Mouse (Mus musculus): ENCODE results near the gene Exosc2. TPM values are rescaled to one million over a fixed set of nuclear protein-coding genes. Genes with fewer than 3 reads are reported as not detected.
"Not testable (repeated sequence)": the region's sequence is repeated elsewhere in the genome, so short reads cannot be mapped to it uniquely, and the experiment has no call there.

Exosc2 gene
- polyA plus RNA-seq, 1 experiment from 2014 or later, result 73.7 TPM

DNA sequence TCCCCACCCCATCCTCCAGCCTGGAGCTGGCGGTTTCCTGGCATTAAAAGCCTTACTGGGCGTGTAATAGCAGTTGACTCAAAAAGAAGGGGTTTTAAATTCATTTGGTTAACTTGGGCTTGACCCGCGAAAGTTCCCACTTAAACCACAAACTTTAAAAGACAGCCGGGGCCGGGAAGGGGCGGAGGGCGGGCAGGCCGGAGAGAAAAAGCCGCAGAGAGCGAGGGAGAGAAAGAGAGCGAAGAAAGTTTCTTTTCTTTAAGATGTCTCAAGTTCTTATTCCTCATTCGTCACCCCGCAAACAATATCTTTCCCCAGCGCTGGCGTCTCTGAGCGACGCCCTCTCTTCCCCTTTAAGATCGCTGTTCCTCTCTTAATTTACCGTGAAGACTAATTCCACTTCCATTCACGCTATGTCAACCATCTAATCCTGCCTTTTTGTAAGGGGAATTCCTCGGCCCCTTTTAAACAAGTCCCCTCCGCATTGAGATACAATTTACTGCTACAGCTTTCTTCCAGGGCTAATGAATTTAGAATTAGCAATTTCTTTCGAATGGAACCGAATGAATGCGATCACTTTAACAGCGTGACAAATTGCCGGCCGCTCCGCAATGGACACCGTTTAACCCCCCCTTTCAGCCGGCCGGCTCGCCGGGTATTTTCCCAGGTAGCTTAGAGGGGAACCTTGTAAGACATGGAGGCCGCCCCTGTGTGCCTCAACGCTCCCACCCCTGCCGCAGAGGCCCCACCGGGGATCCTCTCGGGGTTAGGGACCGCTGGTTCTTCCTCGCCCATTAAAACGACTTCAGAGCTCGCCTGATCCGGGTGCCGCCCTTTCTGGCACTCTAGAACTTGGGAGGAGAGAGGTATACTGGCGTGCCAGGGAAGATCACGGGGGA is 29.7 kb upstream of the Exosc2 start:
- Histone ChIP-seq H3K4me1 (peaks cover 44% of the 10 kb centered on the region), H3K27me3 (peaks cover 100% of the 10 kb centered on the region), H3K9me3 (no peaks in the 10 kb centered on the region), H3K9ac (no peak overlapping the region), H3K4me2 (replicated peaks) (peak overlapping the region; percentile 7; the same call in 1 of the 2 replicates), H3K4me3 (no peak overlapping the region; the same call in 1 of the 2 replicates), H3K36me3 (no peaks in the 10 kb centered on the region), H3K27ac (no peak overlapping the region)
- ATAC-seq (ENCODE audit: low FRiP score, low read depth), result no peak
- WGBS, result 1% methylated on average over 48 of the region's 48 CpGs

DNA sequence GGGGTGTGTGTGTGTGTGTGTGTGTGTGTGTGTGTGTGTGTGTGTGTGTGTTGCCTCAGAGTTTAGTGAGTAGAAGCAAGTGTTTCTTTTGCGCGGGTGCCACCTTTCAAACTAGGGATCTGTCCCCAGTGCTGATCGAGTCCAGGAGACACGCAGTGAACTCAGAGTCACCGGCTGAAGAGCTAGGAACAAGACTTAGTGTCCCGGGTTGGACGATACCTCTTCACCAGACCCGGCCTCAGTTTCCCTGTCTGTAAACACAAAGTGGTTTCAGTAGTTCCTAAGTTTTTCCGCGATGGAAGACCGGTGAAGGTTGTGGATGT is 29.0 kb upstream of the Exosc2 start:
- no peaks in the 10 kb centered on the region for H3K36me3 ChIP-seq
- peaks cover 100% of the 10 kb centered on the region for H3K27me3 ChIP-seq
- no peak overlapping the region for H3K4me2 ChIP-seq (replicated peaks)
- no peak overlapping the region for H3K9ac ChIP-seq
- H3K9me3 ChIP-seq, result no peaks in the 10 kb centered on the region
- H3K4me3 ChIP-seq, result no peak overlapping the region
- peaks cover 38% of the 10 kb centered on the region for H3K4me1 ChIP-seq
- WGBS, result under 1% methylated on average over 11 of the region's 11 CpGs
- no peak overlapping the region for H3K27ac ChIP-seq
- ATAC-seq (ENCODE audit: low FRiP score, low read depth), result no peak

DNA sequence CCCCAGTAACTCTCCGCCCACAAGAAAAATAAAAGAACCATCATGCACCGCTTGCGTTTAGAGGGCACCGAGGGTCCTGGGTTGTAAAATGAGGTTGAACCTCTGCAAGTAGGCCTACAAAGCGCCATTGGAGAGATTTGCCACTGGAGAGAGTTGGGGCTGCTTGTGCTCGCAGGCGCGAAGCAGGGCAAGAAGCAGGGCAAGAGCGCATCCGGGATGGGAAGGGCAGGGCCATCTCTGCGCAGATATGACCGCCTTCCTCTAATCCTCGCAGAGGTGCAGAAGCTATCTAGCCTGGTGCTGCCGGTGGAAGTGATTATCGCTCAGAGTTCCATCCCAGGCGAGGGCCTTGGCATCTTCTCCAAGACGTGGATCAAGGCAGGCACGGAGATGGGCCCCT is 28.6 kb upstream of the Exosc2 start:
- Histone ChIP-seq H3K4me3 (no peak overlapping the region), H3K9ac (no peak overlapping the region), H3K4me1 (peaks cover 33% of the 10 kb centered on the region), H3K27ac (no peak overlapping the region), H3K36me3 (no peaks in the 10 kb centered on the region), H3K27me3 (peaks cover 100% of the 10 kb centered on the region), H3K9me3 (no peaks in the 10 kb centered on the region), H3K4me2 (replicated peaks) (no peak overlapping the region)
- no peak for ATAC-seq (ENCODE audit: low FRiP score, low read depth)
- 5% methylated on average over 18 of the region's 18 CpGs for WGBS

DNA sequence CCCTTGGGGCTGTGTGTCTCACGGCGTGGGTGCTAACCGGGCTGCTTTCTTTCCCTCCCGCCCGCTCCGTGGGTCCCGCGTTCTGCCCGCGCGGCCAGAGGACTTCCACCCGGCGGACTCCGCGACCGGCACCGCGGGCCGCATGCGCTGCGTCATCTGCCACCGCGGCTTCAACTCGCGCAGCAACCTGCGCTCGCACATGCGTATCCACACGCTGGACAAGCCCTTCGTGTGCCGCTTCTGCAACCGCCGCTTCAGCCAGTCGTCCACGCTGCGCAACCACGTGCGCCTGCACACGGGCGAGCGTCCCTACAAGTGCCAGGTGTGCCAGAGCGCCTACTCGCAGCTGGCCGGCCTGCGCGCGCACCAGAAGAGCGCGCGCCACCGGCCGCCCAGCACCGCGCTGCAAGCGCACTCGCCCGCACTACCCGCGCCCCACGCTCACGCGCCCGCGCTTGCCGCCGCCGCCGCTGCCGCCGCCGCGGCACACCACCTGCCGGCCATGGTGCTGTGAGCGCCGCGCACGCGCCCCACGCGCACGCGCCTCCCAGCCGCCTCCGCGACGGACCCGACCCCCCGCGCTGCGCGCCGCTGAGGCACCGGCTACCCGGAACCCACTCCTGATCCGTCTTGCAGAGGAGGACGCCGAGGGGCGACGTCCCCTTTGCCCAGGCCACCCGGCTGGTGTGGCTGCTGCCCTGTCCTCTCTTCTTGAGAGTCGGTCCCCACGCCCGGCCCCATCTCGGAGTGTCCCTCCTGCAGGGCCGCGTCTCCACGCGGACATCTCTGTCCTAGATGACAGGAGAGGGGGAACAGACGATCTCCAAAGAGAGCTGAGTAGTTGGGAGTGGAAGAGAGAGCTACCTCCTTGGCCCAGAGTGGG is 16.3 kb upstream of the Exosc2 start:
- WGBS, result under 1% methylated on average over 89 of the region's 109 CpGs
- H3K4me2 ChIP-seq (replicated peaks), result peak overlapping the region; percentile 99
- no peak overlapping the region for H3K27ac ChIP-seq
- H3K4me3 ChIP-seq, result peak overlapping the region; percentile 60
- peaks cover 5% of the 10 kb centered on the region; the same call in 1 of the 2 replicates for H3K9me3 ChIP-seq
- ATAC-seq (ENCODE audit: low FRiP score, low read depth), result no peak
- H3K9ac ChIP-seq, result peak overlapping the region; percentile 54; the same call in 1 of the 2 replicates
- H3K4me1 ChIP-seq, result peaks cover 12% of the 10 kb centered on the region; the same call in 1 of the 2 replicates
- peaks cover 95% of the 10 kb centered on the region for H3K27me3 ChIP-seq
- no peaks in the 10 kb centered on the region for H3K36me3 ChIP-seq

DNA sequence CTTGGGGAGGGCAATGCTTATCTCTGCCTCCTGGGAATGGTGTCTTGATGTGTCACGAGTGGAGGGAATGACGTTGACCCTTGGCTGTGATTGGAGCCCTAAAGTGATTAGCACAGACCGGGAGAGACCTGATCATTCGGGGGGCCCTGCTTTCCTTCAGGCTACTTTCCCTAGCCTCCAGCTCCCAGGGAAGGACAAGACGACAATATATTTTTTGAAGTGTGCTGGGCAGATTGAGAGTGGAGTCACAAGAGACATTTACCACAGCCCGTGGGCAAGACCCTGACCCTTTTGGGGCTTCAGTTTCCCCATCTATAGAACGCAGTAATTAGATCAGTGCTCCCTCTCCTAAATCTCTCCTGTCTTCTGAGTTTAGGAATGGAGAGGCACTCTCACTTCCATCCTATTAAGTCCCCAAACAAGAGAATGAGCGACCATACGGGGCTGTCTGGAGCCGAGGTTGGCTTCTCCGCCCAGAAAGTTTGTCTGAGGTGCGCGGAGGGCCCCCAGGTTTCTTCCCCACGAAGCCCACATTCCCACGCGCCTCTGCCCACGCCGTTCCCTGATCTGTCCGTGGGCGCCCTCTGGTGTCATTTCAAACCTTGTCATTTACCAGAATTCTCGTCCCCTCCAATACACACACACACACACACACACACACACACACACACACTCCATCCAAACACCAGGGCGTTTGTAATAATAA is 15.5 kb upstream of the Exosc2 start:
- Histone ChIP-seq H3K27me3 (peaks cover 89% of the 10 kb centered on the region), H3K4me2 (replicated peaks) (peak overlapping the region; percentile 99), H3K4me1 (peaks cover 12% of the 10 kb centered on the region; the same call in 1 of the 2 replicates), H3K4me3 (peak overlapping the region; percentile 60), H3K9ac (no peak overlapping the region), H3K27ac (no peak overlapping the region), H3K9me3 (peaks cover 8% of the 10 kb centered on the region; the same call in 1 of the 2 replicates), H3K36me3 (no peaks in the 10 kb centered on the region)
- ATAC-seq (ENCODE audit: low FRiP score, low read depth), result no peak
- 5% methylated on average over 22 of the region's 22 CpGs for WGBS

DNA sequence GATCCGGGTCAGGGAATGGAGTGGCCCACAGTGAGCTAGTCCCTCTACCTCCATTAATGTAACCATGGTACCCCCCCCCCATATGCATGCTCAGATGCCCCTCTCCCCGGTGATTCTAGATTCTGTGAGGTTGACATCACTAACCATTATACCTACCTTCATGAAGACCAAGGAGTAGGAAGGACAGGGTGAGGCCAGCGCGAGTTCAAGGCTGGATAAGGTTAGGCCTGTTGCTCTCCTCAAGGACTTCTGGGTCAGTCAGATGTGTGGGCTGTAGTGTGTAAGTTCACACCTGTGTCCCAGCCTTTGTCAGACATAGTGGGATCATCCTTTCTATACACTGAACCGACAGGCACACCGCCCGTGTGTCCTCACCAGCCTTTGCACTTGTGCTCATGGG is 14.1 kb upstream of the Exosc2 start:
- Histone ChIP-seq H3K27ac (no peak overlapping the region), H3K36me3 (no peaks in the 10 kb centered on the region), H3K27me3 (peaks cover 82% of the 10 kb centered on the region), H3K9me3 (peaks cover 8% of the 10 kb centered on the region; the same call in 1 of the 2 replicates), H3K4me2 (replicated peaks) (no peak overlapping the region), H3K4me3 (no peak overlapping the region), H3K9ac (no peak overlapping the region), H3K4me1 (peaks cover 12% of the 10 kb centered on the region; the same call in 1 of the 2 replicates)
- ATAC-seq (ENCODE audit: low FRiP score, low read depth), result no peak
- 80% methylated on average over 7 of the region's 7 CpGs for WGBS

DNA sequence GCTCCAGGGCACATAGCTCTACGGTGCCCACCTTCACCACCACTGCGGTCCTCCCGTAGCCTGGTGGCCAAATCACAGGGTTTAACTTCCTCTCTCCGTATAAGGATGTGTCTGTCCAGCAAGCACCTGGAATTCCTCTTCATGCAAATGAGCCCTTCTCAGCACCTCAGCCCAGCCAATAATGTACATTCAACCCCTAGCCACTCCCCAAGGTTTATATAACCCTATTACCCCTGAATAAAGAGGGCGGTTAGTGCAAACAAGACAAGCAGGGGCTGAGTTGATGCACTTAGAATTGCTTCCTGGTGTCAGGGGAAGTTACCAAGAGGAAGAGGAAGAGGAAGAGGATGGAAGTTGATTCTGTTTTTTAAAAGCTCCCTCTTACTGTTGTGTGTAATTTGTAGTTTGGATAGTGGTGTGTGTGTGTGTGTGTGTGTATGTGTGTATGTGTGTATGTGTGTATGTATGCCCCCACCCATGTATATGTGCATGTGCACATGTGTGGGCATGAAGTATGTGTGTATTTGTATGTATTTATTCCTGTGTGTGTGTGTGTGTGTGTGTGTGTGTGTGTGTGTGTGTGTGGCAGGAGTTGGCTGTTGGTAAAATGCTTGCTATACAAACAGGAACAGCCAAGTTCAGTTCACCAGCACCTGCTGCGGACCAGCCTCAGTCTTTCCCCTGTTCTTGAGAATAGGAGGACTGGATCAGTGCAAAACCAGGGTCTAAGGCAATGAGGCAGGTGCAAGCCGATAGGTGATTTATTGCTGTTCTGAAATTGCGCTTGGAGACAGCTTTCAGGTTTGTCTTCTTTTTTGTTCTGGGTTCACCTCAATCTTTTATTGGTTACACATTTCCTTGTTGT is 7.3 kb upstream of the Exosc2 start:
- Histone ChIP-seq H3K36me3 (no peaks in the 10 kb centered on the region), H3K27me3 (peaks cover 35% of the 10 kb centered on the region), H3K9me3 (peaks cover 8% of the 10 kb centered on the region; the same call in 1 of the 2 replicates), H3K4me3 (no peak overlapping the region), H3K4me2 (replicated peaks) (no peak overlapping the region), H3K4me1 (no peaks in the 10 kb centered on the region), H3K9ac (no peak overlapping the region), H3K27ac (no peak overlapping the region)
- 57% methylated on average over 8 of the region's 8 CpGs for WGBS
- ATAC-seq (ENCODE audit: low FRiP score, low read depth), result no peak

DNA sequence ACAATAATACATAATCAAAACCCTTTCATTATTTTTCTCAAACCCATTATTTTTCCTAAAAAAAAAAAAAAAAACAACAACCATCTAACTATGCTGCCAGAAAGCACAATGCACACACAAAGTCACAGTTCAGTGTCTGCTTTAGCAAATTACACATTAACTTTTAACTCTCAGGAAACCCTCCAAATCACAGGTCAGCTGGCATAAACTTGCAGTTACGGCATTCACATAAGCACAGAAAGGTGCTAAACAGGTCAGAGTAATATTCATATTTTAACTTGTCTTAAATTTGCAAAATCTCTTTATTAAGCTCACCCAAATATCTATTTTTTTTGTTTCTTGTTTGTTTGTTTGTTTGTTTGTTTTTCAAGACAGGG is 6.7 kb upstream of the Exosc2 start:
- no peak for ATAC-seq (ENCODE audit: low FRiP score, low read depth)
- no peaks in the 10 kb centered on the region for H3K4me1 ChIP-seq
- H3K27ac ChIP-seq, result no peak overlapping the region
- no peak overlapping the region for H3K4me2 ChIP-seq (replicated peaks)
- H3K4me3 ChIP-seq, result no peak overlapping the region
- no peak overlapping the region for H3K9ac ChIP-seq
- 84% methylated on average over 1 of the region's 1 CpGs for WGBS
- H3K27me3 ChIP-seq, result peaks cover 28% of the 10 kb centered on the region
- no peaks in the 10 kb centered on the region for H3K36me3 ChIP-seq
- peaks cover 7% of the 10 kb centered on the region; the same call in 1 of the 2 replicates for H3K9me3 ChIP-seq

DNA sequence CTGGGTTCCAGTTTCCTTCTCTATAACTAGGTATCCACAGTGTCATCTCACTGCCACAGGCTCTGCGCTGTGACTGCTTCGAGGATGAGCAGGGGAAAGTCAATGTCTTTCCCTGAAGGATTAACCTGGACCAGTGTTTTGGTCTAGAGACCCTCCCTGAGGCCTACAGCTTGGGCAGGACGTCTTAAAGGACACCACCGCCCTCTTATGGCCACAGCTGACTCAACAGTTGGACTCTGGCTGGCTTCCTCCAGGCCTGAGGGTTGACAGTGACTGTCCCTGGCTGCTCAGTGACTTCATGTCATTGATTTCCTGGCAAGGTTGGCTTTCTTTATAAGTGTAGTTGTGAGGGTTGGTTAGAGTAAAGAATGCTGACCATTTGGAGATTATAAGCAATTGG is 3.2 kb upstream of the Exosc2 start:
- no peak for ATAC-seq (ENCODE audit: low FRiP score, low read depth)
- WGBS, result 26% methylated on average over 4 of the region's 4 CpGs
- H3K4me1 ChIP-seq, result peaks cover 7% of the 10 kb centered on the region
- peaks cover 10% of the 10 kb centered on the region for H3K27me3 ChIP-seq
- no peak overlapping the region for H3K9ac ChIP-seq
- H3K4me3 ChIP-seq, result no peak overlapping the region
- no peak overlapping the region for H3K4me2 ChIP-seq (replicated peaks)
- H3K9me3 ChIP-seq, result no peaks in the 10 kb centered on the region
- peaks cover 2% of the 10 kb centered on the region for H3K36me3 ChIP-seq
- no peak overlapping the region for H3K27ac ChIP-seq

DNA sequence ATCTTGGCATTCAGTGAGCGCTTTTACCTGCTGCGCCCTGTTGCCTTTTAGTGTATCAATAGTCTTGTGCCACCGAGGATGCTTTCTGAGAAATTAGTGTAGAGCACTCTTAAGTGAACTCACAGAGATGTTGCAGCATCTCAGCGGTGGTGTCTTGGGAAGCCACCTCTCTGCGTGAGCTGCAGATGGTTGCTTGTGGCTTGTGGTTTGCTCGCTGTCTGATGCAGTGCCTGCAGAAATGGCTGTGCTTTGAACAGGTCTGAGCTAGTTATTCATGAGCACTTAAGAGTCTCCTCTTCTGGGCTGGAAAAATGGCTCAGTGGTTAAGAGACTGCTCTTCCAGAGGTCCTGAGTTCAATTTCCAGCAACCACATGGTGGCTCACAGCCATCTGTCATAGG is 8.1 kb downstream of the Exosc2 start:
- H3K27me3 ChIP-seq, result no peaks in the 10 kb centered on the region
- H3K4me2 ChIP-seq (replicated peaks), result no peak overlapping the region
- peaks cover 83% of the 10 kb centered on the region for H3K36me3 ChIP-seq
- no peak for ATAC-seq (ENCODE audit: low FRiP score, low read depth)
- no peak overlapping the region for H3K27ac ChIP-seq
- H3K4me3 ChIP-seq, result no peak overlapping the region
- H3K9me3 ChIP-seq, result no peaks in the 10 kb centered on the region
- H3K9ac ChIP-seq, result no peak overlapping the region
- no peaks in the 10 kb centered on the region for H3K4me1 ChIP-seq
- 94% methylated on average over 6 of the region's 6 CpGs for WGBS

DNA sequence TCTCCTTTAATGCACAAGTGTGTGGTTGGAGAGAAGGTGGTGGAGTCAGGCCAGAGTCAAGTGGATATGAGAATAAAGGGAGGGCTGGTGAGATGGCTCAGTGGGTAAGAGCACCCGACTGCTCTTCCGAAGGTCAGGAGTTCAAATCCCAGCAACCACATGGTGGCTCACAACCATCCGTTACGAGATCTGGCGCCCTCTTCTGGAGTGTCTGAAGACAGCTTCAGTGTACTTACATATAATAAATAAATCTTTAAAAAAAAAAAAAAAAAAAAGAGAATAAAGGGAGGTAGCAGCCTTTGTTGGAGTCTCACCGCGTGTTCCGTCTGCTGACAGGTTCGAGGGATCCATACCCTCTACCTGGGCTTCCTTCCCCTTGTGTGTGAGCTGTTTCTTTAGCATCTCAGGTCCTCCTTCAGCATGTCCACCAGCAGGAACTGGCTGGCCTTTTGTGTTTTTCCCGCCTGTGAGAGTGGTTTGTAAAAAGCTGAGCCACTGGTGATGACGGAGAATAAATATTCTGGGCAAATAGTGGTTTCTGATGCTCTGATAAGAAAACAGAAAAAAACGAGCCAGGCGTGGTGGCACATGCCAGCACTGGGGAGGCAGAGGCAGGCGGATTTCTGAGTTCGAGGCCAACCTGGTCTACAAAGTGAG is 10.7 kb downstream of the Exosc2 start:
- peaks cover 57% of the 10 kb centered on the region for H3K36me3 ChIP-seq
- not testable (repeated sequence) for H3K4me2 ChIP-seq (replicated peaks); H3K9me3 ChIP-seq; H3K9ac ChIP-seq; H3K27ac ChIP-seq; H3K27me3 ChIP-seq; ATAC-seq (ENCODE audit: low FRiP score, low read depth); H3K4me1 ChIP-seq; H3K4me3 ChIP-seq
- WGBS, result 87% methylated on average over 15 of the region's 15 CpGs

All from limb, embryonic 13.5 days (tissue).